In genomic region chr6:4489366-4490245, GRCm38 (mm10) we compare ENCODE assay signal across 9 mouse cellular contexts. TPM values are rescaled to one million over a fixed set of nuclear protein-coding genes. Genes with fewer than 3 reads are reported as not detected.
DNase-seq lines count a peak whose midpoint lies in the region; TF ChIP-seq lines count a peak whose summit lies in the region.
"Had no signal": no experiment of that assay in that cellular context is flagged by ENCODE, and none has a peak within 500 bp of the region (broad histone marks: within the 10 kb centered on the region; RNA-seq: fewer than 3 reads in every experiment).

No protein-coding gene starts in this region.

- no peaks in the 10 kb centered on the region for H3K27me3 ChIP-seq in spleen, adult 2 months (ENCODE audit: control insufficient read depth, insufficient read depth, low read length)
- H3K27me3 ChIP-seq in kidney, adult 2 months (replicated peaks; ENCODE audit: control insufficient read depth, insufficient read depth, low read length), result peaks cover 1% of the 10 kb centered on the region; the same call in 1 of the 2 replicates
- H3K27me3 ChIP-seq: liver, embryonic 15.5 days had no signal

- H3K27ac ChIP-seq in spleen, adult 2 months (ENCODE audit: insufficient read depth, low read length), result 0 out of 2 replicates have a peak overlapping the region, but pooled peaks have one; percentile 34
- peak overlapping the region; percentile 71 for H3K27ac ChIP-seq in kidney, adult 2 months (ENCODE audit: insufficient read depth, low read depth, low read length)
- no peak overlapping the region; the same call in 1 of the 2 replicates for H3K27ac ChIP-seq in left cerebral cortex, adult 2 months
- H3K27ac ChIP-seq: liver, embryonic 15.5 days had no signal

- no peak for TF ChIP-seq CTCF in spleen, adult 2 months (IDR thresholded peaks at IDR 0.05; ENCODE audit: extremely low read depth, insufficient read depth, insufficient read length, insufficient replicate concordance)
- TF ChIP-seq CTCF in kidney, adult 2 months (conservative IDR thresholded peaks at IDR 0.05; ENCODE audit: insufficient read depth, insufficient read length, low read depth, low read length), result no peak
- no peak for TF ChIP-seq CTCF in left cerebral cortex, adult 2 months (IDR thresholded peaks at IDR 0.05)

- no peaks in the 10 kb centered on the region for H3K36me3 ChIP-seq in spleen, adult 2 months (ENCODE audit: control insufficient read depth, insufficient read depth, low read length)
- H3K36me3 ChIP-seq in kidney, adult 2 months (ENCODE audit: control insufficient read depth, insufficient read depth, low read length), result no peaks in the 10 kb centered on the region
- H3K36me3 ChIP-seq: liver, embryonic 15.5 days had no signal

- no peak overlapping the region for H3K4me3 ChIP-seq in spleen, adult 2 months (ENCODE audit: extremely low read depth, insufficient read depth, insufficient read length)
- H3K4me3 ChIP-seq in kidney, adult 2 months (ENCODE audit: insufficient read depth, low read depth, low read length), result no peak overlapping the region
- H3K4me3 ChIP-seq in left cerebral cortex, adult 2 months, result no peak overlapping the region
- H3K4me3 ChIP-seq: liver, embryonic 15.5 days had no signal

- no peaks in the 10 kb centered on the region for H3K4me1 ChIP-seq in spleen, adult 2 months (ENCODE audit: control insufficient read depth, insufficient read depth, insufficient read length)
- no peaks in the 10 kb centered on the region for H3K4me1 ChIP-seq in kidney, adult 2 months (ENCODE audit: control insufficient read depth, insufficient read depth, low read length)
- H3K4me1 ChIP-seq: liver, embryonic 15.5 days had no signal

- intact Hi-C loops in left cerebral cortex, adult 2 months (cut with DNase I), result no loop called here

- TF ChIP-seq POLR2A in spleen, adult 2 months (IDR thresholded peaks at IDR 0.05; ENCODE audit: low read depth, low read length), result no peak
- no peak for TF ChIP-seq POLR2A in kidney, adult 2 months (IDR thresholded peaks at IDR 0.05; ENCODE audit: low read depth, low read length)

- DNase-seq in spleen, adult 2 months (ENCODE audit: low read depth in 1 of 2, low spot score in 2 of 2), result no peak
- DNase-seq in spleen, adult 12 weeks (ENCODE audit: low spot score), result no peak
- peak; percentile 75 for DNase-seq in heart, adult 8-10 months (ENCODE audit: low spot score)
- peak; percentile 78 for DNase-seq in kidney, adult 2 months
- peak; percentile 93 for DNase-seq in lung, postnatal 10 days
- DNase-seq in layer of hippocampus, adult 9-11 months, result no peak
- DNase-seq in left cerebral cortex, adult 2 months (ENCODE audit: extremely low spot score in 1 of 2, low spot score in 2 of 2), result no peak
- DNase-seq in left cerebral cortex, adult 18-20 months (ENCODE audit: low spot score in 2 of 2), result no peak

- 72% methylated on average over 6 of the region's 6 CpGs for WGBS in spleen, adult 2 months
- 32% methylated on average over 6 of the region's 6 CpGs for WGBS in kidney, adult 2 months

RNA-seq across cellular contexts. Expression of gene Col1a2, which starts 15.0 kb away (rescaled TPM):
- polyA plus RNA-seq in spleen, adult 2 months (2012; rRNA removed), result 39.9 and 54.0 TPM in 2 replicates
- 10 to 100 TPM; 37.7 to 60.4 (median 58.0) TPM for total RNA-seq in heart, adult 8-10 months (2022)
- polyA plus RNA-seq in kidney, adult 2 months (2012; rRNA removed), result 67.1 and 67.9 TPM in 2 replicates
- 10 to 100 TPM; 20.2 to 21.8 TPM for total RNA-seq in left cerebral cortex, adult 2 months (2021)
- total RNA-seq in left cerebral cortex, adult 18-20 months (2021), result 10 to 100 TPM; 14.0 to 14.2 TPM

Comparison
In these comparisons a context has a peak if more than half of its experiments do, and no peak if none do; other contexts are left out.
1. DNase-seq: peak in heart, adult 8-10 months (single experiment), kidney, adult 2 months (single experiment) and lung, postnatal 10 days (single experiment); none in spleen, adult 2 months (0 of 2), spleen, adult 12 weeks (single experiment), layer of hippocampus, adult 9-11 months (single experiment), left cerebral cortex, adult 2 months (0 of 2) and left cerebral cortex, adult 18-20 months (0 of 2).